Mouse (Mus musculus) retina, embryonic 14.5 days (tissue): ENCODE data around the gene Plekha4.
"Not testable (repeated sequence)": the region's sequence is repeated elsewhere in the genome, so short reads cannot be mapped to it uniquely, and the experiment has no call there.

Experiments used
- DNase-seq: peaks from one replicate; pipeline ENCODE4 v3.0.0-alpha.2; 2015; ENCODE audit warnings: low spot score

Gene Plekha4

DNA sequence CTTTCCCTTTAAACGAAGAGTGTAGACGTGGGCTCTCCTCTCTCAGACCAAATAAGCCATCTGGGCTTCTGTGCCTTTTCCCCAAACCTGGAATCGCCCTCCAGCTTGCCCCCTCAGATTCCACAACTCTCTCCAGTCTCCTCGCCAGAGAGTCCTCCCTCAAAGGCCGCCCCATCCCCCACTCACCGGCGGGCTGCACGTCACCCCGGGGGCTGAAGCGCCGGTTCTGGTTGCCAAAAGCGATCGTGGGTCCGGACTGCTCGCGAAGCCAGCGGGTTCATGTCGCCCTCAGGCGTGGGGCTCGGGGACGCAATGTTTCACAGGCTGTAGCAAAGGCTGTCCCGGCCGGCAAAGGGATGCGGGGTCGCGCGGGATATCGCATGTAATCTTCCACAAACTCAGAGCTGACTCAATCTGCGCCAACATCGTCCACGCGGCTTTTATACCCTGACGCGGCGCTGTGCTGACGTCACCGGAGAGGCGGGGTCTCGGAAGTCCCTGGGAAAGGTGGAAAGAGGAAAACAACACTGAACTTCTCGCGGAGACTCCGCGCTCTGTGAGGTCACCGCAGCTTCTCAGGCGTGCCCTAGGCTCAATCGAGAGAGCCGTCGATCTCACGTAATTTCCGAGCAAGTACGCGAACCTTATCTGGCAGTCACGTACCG is at the start of gene Plekha4, which contains the start of gene Ppp1r15a:
Gene Plekha4, plus strand, starts transcription at position 522 of the 665 bp plus-strand sequence.
Gene Ppp1r15a, minus strand, starts transcription at position 460 of the 665 bp plus-strand sequence.
- DNase-seq: peak; percentile 92

DNA sequence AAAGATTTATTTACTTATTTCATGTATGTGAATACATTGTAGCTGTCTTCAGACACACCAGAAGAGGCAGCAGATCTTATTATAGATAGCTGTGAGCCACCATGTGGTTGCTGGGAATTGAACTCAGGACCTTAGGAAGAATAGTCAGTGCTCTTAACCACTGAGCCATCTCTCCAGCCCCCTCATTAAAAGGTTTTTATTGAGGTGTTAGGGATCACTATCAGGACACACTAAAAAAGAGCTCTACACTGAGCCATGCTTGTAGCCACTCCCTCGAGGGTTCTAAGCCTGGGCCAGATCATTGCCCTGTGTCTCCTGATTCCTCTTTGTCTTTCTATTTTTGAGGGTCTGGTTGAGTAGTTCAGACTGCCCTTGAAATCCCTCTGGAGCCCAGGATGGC is 49.7 kb upstream of the Plekha4 start:
- no peak for DNase-seq

DNA sequence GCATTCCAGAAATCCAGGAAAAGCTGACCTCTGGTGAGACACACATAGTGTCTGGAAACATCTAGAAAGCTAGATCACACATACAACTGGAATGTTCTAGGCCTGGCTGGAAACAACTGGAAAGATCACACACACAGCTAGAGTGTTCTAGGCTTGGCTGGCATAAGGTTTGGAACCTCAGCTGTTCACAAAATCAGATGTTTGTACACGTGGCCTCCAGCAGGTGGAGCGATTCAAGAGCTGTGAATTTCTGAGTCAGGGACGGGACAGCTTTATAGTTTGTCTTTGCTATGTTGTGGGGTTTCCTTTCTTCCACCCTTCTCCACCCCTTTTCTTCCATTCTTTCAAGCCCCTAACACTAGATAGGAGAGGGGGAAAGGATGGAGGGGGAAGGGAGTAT is 49.1 kb upstream of the Plekha4 start:
- peak; percentile 71 for DNase-seq

DNA sequence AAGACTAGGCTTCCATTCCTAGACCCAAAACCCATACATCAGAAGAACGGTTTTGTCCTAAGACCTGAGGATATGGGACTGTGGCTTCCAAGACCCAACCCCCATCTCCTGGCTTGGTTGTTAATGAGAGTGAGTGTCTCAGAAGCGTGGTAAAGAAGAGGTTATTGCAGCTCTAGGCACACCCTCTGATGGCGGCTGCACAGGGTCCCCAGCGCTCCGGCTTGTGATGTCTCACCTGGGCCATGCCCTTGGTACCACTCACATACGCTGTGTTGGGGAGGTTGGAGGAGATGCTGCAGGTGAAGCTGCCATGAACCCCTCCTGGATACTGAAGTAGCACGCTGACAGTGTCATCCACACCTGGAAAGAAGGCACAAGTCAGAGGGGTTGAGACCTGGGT is 47.4 kb upstream of the Plekha4 start:
- no peak for DNase-seq

DNA sequence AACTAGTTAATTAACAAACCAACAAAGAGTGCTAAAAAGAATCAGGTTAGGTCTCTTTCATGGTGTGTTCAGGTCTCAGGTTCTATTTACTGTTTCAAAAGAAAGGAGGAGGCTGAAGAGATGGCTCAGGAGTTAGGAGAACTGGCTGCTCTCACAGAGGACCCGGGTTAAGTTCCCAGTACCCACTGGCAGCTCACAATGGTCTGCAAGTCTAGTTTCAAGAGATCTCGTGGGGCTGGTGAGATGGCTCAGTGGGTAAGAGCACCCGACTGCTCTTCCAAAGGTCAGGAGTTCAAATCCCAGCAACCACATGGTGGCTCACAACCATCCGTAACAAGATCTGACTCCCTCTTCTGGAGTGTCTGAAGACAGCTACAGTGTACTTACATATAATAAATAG is 45.8 kb upstream of the Plekha4 start:
- DNase-seq: not testable (repeated sequence)

DNA sequence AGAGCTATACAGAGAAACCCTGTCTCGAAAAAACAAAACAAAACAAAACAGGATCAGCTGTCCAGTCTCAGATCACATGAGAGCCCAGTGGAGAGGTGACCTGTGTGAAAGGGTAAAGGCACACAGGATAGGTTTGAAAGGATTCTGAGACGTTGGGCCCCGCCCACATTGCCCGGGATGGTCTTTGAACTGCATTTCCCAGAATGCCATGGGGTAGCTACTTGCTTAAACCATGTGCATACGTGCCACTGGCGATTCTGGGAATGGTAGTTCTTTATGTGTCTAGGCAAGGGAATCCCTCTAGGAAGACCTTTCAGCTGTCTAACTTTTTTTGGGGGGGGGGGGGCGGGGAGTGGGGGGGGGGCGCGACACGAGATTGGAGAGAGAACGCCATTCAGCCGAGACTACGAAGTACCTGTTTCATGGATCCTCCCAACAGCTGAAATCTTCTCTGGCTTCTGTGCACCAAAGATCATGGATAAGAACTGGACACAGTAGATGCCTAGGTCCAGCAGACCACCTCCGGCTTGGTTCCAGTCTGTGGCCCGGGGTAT is 44.7 kb upstream of the Plekha4 start, which contains the start of gene Tulp2:
Gene Tulp2, plus strand, starts transcription at position 504 of the 554 bp plus-strand sequence.
- peak; percentile 73 for DNase-seq

DNA sequence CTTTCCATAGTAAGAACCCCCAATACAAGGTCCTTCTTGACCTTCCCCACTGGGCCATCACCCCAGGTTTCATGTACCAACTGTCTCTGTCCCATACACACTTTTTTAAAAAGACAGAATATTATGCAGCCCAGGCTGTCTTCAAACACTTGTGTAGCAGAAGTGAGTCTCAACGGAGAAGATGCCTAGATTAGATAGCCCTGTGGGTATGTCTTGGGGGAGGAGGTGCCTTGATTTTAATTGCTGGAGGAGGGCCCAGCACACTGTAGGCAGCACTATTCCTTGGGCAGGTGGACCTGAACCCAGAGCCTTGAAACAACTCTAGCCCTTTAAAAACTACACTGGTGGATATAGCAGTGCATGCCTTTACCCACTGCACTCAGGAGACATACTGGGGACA is 44.0 kb upstream of the Plekha4 start:
- no peak for DNase-seq

DNA sequence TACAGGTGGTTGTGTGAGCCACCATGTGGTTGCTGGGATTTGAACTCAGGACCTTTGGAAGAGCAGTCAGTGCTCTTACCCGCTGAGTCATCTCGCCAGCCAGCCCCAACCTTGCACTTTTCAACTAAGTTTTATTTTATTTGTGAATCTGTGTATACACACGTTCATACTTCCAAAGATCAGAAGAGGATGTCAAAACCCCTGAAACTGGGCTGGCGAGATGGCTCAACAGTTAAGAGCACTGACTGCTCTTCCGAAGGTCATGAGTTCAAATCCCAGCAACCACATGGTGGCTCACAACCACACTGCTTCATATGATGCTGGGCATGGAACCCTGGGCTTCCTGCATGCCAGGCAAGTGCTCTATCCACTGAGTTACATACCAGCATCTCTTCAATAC is 41.1 kb upstream of the Plekha4 start:
- not testable (repeated sequence) for DNase-seq

DNA sequence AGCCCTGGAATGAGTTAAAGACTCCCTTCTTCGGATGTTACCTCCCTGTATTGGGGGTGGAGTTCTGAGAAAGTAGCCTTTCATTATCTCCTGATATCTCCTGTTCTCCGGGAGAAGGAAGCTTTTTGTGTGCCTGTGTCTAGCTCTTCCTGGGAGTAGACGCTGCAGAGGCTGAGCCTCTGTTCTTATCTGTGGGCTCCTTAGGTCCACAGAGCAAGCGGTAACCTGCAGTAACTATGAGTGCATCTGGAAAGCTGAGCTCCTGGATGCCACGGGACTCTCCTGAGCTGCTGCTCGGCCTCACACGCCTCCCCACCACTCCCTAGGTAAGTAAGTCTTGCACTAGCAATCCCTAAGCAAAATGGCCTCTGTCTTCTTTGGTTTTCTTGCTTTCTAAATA is 40.0 kb upstream of the Plekha4 start:
- DNase-seq: no peak

DNA sequence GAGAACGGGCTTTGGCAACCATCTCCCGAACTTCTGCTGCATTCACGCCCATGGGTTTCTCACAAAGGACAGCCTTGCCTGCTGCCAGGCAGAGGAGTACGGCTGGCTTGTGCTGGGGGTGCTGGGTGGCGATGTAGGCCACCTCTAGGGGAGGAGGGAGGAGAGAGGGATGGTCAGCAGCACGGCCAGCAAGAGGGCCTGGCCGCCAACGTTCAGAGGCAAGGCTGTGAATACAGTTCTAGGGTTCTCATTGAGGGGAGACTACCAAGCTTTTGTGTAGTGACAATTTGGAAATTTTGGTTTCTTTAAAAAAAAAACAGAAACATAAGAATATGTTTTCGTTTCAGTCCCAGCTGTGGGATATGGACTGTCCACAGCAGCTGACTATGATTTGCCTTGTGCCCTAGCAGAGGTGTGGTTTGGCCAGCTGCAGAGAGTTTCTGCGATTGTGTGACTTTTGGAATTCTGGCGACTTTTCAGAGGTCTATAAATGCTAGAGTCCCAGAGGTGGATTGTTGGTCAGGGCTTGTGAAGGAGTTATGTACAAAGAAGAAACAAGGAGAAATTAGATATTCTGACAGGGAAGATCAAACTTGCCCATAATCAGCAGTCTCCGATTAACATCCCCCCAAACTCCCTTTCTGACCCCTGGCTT is 39.2 kb upstream of the Plekha4 start, which contains the start of gene Gm45808:
Gene Gm45808, minus strand, starts transcription at position 51 of the 655 bp plus-strand sequence.
- no peak for DNase-seq

DNA sequence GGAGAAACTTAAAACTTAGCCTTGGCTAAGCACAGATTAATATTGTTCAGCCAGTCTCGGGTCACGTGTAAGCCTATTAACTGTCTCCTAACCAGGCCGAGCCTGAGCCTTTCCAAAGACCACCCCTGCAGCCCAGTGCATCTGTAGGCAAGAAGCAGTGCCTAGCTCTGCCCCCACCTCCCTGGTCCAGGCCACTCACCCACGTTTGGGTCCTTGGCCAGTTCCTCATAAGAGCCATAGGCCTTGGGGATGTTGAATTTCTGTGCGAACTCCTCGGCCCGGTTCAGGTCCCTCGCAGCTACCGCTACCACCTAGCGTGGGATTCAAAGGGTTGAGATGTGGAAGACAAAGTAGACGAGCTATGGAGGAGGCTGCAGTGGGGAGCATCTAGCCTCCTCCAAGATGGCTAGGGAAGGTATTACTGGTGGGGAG is 38.3 kb upstream of the Plekha4 start:
- peak; percentile 52 for DNase-seq

DNA sequence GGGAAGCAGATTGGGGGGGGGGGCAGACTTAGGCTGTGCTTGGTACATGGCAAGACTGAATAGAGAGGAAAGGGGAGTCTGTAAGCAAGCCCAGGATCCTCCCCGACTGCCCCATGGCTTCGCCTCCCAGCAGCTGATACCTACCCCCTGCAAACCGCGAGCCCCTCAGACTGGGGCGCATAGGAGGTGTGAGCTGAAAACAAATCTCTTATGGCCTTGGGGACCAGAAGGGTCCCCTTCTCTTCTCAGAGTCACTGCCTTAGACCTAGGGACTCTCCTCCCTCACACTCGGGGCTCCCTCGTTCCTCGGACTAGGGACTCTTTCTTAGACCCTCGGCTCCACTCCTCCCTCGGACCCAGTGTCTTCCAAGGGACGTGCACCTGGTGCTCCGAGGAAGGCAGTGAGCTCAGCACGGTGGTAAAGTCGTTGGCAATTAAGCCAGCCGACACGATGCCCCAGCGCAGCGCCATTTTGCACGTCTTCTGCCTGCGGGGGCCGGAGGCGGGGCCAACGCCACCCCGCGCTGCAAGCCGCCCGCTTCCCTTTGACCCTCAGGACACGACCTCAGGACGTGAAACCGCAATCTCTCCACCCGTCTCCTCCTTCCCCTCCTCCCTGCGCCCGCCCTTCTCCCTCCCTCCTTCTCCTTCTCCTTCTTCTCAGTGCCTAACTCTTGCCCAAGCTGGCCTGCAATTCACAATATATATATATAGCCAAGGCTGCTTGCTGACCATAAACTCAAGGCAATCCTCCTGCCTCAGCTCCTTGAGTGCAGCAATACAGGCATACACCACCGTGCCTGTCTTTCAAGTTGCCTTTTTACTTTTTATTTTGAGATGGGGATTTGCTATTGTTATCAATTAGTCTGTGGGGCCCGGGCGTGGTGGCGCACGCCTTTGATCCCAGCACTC is 37.6 kb upstream of the Plekha4 start, which contains the start of gene Dhdh:
Gene Dhdh, minus strand, starts transcription at position 513 of the 912 bp plus-strand sequence.
- peak; percentile 69 for DNase-seq

DNA sequence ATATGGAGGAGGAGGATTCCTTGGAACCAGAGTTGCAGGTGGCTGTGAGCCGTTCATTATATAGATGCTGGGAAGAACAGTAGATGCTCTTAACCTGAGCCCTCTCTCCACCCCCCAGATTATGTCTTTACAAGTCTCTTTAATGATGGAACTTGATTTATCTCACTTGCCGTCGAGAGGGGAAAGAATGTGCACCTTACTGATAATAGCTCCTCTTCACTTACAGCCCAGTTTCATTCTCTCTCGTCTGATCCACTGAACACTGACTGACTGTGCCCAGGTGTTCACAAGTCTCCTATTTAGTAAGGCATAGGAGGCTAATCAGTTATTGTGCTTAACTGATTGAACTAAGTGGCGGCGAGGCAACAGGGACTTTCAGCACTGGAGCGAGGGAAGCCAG is 36.6 kb upstream of the Plekha4 start:
- no peak for DNase-seq

DNA sequence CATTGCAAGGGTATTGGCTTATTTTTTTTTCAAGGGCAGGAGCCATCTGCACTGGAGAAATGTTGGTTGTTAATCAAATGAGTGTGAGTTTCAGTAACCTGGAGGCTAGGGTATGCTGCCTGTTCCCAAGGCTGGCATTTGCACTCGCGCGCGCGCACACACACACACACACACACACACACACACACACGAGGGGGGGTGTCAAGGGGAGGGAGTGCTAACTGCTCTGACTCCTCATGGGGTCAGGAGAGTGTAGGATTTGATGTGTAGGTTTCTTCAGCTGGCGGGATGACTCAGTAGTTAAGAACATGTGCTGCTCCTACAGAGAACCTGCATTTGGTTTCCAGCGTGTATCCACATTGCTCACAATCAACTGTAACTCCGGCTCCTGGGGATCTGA is 35.3 kb upstream of the Plekha4 start:
- DNase-seq: no peak

DNA sequence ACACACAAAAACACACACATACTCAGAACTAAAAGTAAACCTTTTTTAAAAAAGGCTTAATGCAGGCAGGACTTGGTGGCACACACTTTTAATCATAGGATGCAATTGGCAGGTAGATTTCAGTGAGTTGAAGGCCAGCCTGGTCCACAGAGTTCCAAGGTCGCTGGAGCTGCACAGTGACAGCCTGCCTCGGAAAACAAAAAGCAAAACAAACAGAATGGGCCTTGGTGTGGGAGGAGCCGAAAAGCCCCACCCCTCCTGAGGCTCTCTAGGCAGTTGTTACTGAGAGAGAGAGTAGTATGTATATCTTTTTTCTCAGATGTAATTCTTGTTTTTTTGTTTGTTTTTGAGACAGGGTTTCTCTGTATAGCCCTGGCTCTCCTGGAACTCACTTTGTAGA is 34.9 kb upstream of the Plekha4 start:
- DNase-seq: no peak

DNA sequence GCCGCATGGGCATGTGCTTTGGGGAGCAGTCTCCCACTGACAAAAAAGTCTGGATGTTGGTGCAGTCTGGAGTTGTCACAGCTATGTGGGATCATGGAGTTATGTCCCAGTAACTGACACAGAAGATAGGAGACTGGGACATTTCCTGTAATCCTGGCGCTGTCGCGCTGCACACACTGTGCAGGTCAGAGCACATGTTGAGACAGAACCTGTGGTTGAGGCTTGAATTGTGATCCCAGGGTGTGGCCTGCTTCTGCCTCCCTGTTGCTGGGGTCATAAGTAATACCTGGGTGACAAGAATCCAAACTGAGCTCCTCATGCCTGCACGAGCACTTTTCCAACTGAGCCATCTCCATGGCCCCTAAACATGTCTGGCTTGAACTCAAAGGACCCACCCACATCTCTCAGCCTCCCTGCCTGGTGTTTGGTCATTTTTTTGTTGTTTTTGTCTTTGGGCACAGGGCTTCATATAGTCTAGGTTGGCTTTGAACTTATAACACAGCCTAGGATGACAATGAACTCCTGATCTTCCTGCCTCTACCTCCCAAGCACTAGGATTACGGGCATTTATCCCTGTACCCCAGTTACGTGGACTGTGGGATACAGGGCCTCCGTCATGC is 33.8 kb upstream of the Plekha4 start:
- DNase-seq: no peak

DNA sequence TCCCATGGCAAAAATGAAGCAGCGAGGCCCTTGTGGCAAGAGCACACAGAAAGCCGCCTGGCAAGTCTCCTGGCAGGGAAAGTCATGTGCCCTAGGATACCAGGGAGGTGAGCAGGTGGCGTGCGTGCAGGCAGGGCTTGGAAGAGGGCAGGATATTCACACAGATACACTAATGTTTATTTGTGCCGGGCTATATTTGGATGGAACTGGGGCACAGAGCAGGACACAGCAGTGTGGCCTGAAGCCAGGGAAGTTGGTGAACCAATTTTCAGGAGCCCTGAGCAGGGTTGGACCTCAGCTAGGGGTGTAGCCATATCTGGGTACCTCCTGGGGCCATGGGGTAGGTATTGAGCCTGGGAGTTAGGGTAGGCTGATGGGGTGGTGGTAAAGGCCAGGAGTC is 33.2 kb upstream of the Plekha4 start:
- no peak for DNase-seq

DNA sequence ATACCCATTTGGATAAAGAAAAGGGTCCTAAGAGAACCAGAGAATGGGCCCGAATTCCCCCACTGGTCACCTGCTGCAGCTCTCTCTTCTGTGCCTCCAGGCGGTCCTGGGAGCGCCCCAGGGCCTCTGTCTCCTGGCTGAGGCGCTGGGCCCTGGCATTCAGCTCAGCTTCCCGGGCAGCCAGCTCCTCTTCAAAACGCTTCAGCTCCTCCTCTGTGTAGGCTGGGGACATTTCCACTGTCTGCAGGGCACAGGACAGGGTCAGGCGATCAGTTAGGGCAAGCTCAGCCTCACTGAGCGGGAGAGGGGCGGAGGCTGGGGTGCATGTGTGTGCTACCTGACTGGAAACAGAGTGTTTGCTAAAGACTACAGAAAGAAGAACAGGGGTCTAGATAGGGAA is 31.6 kb upstream of the Plekha4 start:
- no peak for DNase-seq

DNA sequence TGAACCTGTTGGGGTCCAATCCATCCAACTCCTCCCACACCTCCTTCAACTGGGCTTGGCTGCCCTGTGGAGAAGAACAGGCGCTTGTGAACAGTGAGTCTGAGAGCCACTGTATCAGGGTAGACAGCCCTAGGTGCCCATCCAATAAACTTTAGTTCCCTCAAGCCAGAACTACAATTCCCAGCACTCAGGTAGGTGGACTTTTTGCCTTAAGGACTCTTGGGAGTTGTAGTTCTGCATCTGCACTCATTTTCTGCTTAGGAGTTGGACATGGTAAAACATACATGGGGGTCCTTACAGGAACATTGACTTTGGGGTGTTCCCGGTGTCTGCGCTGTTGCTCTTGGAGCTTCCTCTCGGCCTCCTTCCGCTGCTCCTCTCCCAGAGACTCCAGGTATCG is 27.7 kb upstream of the Plekha4 start:
- no peak for DNase-seq

DNA sequence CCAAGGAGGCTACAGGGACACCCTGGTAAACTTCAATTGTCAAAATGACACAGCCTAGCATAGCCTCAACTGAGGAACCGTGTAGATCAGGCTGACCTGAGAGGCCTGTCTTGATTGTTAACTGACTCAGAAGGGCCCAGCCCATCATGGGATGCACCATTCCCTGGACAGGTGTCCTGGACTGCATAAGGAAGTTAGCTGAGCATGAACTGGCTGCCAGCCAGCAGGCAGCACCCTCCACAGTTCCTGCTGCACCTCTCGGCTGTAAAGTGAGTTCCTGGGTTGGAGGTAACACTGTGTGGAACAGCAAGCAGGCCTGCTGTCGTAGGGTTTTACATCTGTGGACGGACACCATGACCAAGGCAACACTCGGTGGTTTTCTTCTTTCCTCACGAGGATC is 18.5 kb upstream of the Plekha4 start:
- DNase-seq: no peak

DNA sequence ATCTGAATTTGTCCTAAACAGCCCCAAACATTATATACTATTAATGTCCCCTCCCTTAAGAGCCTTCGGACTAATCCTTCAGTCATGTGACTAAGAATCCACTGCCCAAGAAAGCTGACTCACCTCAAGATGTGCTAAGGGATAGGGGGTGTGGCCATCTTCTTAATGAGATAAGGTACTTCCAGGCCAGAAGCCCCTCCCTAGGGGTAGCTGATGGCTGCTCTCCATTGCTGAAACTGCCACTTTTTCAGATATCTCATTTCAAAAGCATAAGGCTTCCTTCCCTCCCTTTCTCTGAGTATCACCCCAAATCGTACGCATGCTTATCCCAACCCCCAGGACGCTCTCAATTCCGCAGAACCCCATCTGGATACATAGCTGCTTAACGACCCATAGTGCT is 17.6 kb upstream of the Plekha4 start:
- DNase-seq: no peak
